Mouse (Mus musculus): Measurements from ENCODE around the gene Dennd4b. TPM values are rescaled to one million over a fixed set of nuclear protein-coding genes. Genes with fewer than 3 reads are reported as not detected.

Gene Dennd4b
- polyA plus RNA-seq, 1 experiment, result 68.6 TPM

DNA sequence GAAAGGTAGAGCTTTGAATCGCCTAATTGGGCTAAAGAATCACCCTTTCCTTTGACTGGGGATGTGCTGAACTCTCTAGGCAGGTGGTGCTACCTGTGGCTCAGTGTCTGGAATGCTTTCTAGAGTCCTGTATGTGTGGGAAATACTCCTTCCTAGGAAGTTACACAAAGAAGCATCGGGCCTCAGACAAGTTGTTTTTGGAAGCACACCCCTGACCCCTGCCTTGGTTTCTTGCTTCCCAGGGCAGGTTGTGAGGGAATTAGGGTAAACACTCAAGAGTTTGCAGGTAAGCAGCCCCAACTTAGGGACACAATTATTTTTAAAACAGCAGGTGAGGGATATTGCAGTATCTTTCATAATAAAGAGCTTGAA is 9.8 kb upstream of the Dennd4b start:
- Histone ChIP-seq H3K27ac (ENCODE audit: control insufficient read depth, insufficient read depth, low read depth, low read length, poor library complexity) (peak overlapping the region; percentile 79; the same call in 1 of the 2 replicates), H3K4me3 (replicated peaks; ENCODE audit: control insufficient read depth, low read depth, low read length) (peak overlapping the region; percentile 84), H3K4me1 (ENCODE audit: control insufficient read depth, insufficient read depth, low read length) (peaks cover 3% of the 10 kb centered on the region; the same call in 1 of the 2 replicates)
- WGBS, result 1% methylated on average over 2 of the region's 2 CpGs
- TF ChIP-seq CTCF (IDR thresholded peaks at IDR 0.05; ENCODE audit: control insufficient read depth, insufficient read depth, low read length), result no peak
- TF ChIP-seq POLR2A (IDR thresholded peaks at IDR 0.05; ENCODE audit: borderline replicate concordance, control insufficient read depth, low read depth, low read length), result no peak

DNA sequence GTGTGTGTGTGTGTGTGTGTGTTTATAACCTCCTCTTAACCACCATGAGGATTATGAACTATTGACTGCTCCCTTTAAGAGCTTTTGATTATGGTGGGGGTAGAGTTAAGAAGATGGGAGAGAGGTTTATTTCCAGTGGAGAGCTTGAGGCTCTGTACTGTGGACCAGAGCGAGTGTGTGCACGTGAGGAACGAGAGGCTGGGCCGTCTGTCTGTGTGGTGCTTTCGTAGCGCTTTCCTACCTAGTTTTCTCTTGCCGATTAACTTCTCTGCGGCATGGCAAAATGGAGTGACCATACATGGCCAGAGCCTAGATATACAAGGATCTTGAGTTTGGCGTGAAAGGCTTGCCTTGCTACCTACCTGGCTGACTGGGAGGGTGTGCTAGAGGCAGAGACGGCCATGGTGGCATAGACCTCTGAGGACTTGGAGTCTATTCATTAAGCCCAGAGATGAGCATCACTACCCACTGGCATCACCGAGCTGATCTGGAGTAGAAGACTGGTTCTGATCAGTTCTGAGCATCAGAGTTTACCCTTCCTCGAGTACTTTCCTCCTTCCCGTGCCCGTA is 9.1 kb upstream of the Dennd4b start:
- H3K4me1 ChIP-seq (ENCODE audit: control insufficient read depth, insufficient read depth, low read length), result peaks cover 3% of the 10 kb centered on the region; the same call in 1 of the 2 replicates
- no peak overlapping the region for H3K27ac ChIP-seq (ENCODE audit: control insufficient read depth, insufficient read depth, low read depth, low read length, poor library complexity)
- H3K4me3 ChIP-seq (replicated peaks; ENCODE audit: control insufficient read depth, low read depth, low read length), result no peak overlapping the region
- 89% methylated on average over 14 of the region's 14 CpGs for WGBS
- TF ChIP-seq CTCF (IDR thresholded peaks at IDR 0.05; ENCODE audit: control insufficient read depth, insufficient read depth, low read length), result no peak
- no peak for TF ChIP-seq POLR2A (IDR thresholded peaks at IDR 0.05; ENCODE audit: borderline replicate concordance, control insufficient read depth, low read depth, low read length)

DNA sequence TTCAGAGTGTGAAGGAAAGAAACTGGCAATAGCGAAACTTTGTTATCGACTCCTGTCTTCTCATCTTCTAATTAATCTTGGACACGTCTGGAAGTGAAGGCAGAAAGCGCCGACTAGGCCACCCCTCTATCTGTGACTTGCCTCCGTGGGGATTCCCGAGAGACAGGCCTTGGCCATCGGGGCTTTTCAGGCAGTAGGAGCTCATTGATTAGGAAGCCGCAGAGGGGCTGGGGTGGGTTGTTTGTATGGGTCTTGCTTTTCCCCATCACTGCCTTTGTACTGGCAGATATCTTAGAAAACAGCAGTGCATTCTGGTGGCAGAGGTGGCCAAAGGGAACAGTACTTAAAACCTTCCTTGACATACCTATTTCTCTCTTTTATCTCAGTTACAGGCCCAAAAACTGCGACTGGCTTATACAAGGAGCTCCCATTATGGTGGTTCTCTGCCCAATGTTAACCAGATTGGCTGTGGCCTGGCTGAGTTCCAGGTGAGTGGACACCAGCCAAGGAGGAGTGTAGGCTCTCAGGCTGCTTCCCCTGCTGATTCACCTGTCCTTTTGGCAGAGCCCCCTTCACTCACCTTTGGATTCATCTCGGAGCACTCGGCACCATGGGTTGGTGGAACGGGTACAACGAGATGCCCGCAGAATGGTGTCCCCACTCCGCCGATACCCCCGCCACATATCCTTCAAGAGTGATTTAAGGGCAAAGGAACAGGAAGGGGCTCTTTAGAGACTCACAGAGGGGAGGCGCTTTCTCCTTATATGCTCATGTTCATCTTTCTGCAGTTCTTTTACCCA is 8.1 kb upstream of the Dennd4b start:
- H3K4me3 ChIP-seq (replicated peaks; ENCODE audit: control insufficient read depth, low read depth, low read length), result no peak overlapping the region
- H3K27ac ChIP-seq (ENCODE audit: control insufficient read depth, insufficient read depth, low read depth, low read length, poor library complexity), result no peak overlapping the region
- no peak for TF ChIP-seq CTCF (IDR thresholded peaks at IDR 0.05; ENCODE audit: control insufficient read depth, insufficient read depth, low read length)
- no peak for TF ChIP-seq POLR2A (IDR thresholded peaks at IDR 0.05; ENCODE audit: borderline replicate concordance, control insufficient read depth, low read depth, low read length)
- 90% methylated on average over 19 of the region's 19 CpGs for WGBS
- H3K4me1 ChIP-seq (ENCODE audit: control insufficient read depth, insufficient read depth, low read length), result peaks cover 3% of the 10 kb centered on the region; the same call in 1 of the 2 replicates

DNA sequence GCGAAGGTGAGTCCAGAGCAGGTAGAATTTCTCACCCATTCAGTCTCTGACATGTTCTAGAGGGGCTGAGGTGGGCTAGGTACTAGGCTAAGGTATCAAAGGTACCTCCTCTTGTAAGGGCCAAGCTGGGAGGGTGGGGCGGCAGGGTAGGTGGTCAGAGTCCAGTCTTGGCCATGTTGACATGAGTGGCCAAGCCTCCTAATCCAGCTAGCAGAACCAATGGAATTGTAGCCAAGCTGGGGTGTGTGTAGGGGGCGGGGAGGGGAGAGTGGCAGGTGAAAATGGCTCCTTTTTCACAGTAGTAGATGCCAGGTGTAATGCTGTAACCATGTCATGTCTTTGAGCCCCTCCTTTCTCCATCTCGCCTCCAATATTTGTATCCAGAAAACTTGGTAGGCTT is 6.5 kb upstream of the Dennd4b start:
- TF ChIP-seq CTCF (IDR thresholded peaks at IDR 0.05; ENCODE audit: control insufficient read depth, insufficient read depth, low read length), result no peak
- TF ChIP-seq POLR2A (IDR thresholded peaks at IDR 0.05; ENCODE audit: borderline replicate concordance, control insufficient read depth, low read depth, low read length), result no peak
- 78% methylated on average over 4 of the region's 4 CpGs for WGBS
- Histone ChIP-seq H3K27ac (ENCODE audit: control insufficient read depth, insufficient read depth, low read depth, low read length, poor library complexity) (no peak overlapping the region), H3K4me3 (replicated peaks; ENCODE audit: control insufficient read depth, low read depth, low read length) (no peak overlapping the region), H3K4me1 (ENCODE audit: control insufficient read depth, insufficient read depth, low read length) (peaks cover 3% of the 10 kb centered on the region; the same call in 1 of the 2 replicates)

DNA sequence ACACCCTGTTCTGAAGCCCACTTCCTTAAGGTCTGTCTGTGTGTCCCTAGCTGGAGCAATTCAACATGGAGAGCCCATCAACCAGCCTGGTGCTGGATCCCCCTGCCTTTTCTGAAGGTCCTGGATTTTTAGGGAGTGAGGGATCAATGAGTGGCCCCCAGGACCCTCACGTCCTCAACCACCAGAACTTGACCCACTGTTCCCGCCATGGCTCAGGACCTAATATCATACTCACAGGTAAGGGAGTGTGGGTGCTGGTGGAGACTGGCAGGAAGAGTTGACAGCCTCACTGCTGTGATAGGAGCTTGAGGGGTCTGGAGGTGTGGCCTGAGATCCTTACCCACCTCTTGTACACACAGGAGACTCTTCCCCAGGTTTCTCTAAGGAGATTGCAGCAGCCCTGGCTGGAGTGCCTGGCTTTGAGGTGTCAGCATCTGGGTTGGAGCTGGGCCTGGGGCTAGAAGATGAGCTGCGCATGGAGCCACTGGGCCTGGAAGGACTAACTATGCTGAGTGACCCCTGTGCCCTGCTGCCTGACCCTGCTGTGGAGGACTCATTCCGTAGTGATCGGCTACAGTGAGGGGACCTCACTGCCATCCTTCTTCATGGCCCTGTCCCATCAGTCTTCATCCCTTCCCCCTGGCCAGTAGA is 1.7 kb upstream of the Dennd4b start:
- WGBS, result 88% methylated on average over 5 of the region's 5 CpGs
- TF ChIP-seq CTCF (IDR thresholded peaks at IDR 0.05; ENCODE audit: control insufficient read depth, insufficient read depth, low read length), result no peak
- TF ChIP-seq POLR2A (IDR thresholded peaks at IDR 0.05; ENCODE audit: borderline replicate concordance, control insufficient read depth, low read depth, low read length), result no peak
- Histone ChIP-seq H3K4me1 (ENCODE audit: control insufficient read depth, insufficient read depth, low read length) (peaks cover 3% of the 10 kb centered on the region; the same call in 1 of the 2 replicates), H3K4me3 (replicated peaks; ENCODE audit: control insufficient read depth, low read depth, low read length) (no peak overlapping the region), H3K27ac (ENCODE audit: control insufficient read depth, insufficient read depth, low read depth, low read length, poor library complexity) (no peak overlapping the region)

DNA sequence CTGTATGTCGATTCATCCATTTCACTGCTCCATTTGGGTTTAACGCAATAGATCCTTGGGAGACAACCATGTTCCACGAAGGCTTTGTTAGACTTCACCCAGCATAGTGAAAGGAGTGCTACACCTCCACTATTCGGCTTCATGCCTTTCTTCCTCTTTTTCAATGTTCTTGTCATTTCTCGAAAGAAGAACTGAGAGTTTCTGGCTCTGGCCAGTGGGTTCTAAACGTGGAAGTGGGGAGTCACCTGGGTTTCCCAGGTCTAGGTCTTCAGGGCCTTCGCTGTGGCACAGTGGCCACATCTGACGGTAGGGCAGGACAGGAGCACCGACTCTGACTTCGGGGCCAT is 325 bp upstream of the Dennd4b start:
- no peak for TF ChIP-seq POLR2A (IDR thresholded peaks at IDR 0.05; ENCODE audit: borderline replicate concordance, control insufficient read depth, low read depth, low read length)
- TF ChIP-seq CTCF (IDR thresholded peaks at IDR 0.05; ENCODE audit: control insufficient read depth, insufficient read depth, low read length), result no peak
- WGBS, result 10% methylated on average over 10 of the region's 10 CpGs
- peak overlapping the region; percentile 99 for H3K27ac ChIP-seq (ENCODE audit: control insufficient read depth, insufficient read depth, low read depth, low read length, poor library complexity)
- peaks cover 3% of the 10 kb centered on the region; the same call in 1 of the 2 replicates for H3K4me1 ChIP-seq (ENCODE audit: control insufficient read depth, insufficient read depth, low read length)
- peak overlapping the region; percentile 69 for H3K4me3 ChIP-seq (replicated peaks; ENCODE audit: control insufficient read depth, low read depth, low read length)

DNA sequence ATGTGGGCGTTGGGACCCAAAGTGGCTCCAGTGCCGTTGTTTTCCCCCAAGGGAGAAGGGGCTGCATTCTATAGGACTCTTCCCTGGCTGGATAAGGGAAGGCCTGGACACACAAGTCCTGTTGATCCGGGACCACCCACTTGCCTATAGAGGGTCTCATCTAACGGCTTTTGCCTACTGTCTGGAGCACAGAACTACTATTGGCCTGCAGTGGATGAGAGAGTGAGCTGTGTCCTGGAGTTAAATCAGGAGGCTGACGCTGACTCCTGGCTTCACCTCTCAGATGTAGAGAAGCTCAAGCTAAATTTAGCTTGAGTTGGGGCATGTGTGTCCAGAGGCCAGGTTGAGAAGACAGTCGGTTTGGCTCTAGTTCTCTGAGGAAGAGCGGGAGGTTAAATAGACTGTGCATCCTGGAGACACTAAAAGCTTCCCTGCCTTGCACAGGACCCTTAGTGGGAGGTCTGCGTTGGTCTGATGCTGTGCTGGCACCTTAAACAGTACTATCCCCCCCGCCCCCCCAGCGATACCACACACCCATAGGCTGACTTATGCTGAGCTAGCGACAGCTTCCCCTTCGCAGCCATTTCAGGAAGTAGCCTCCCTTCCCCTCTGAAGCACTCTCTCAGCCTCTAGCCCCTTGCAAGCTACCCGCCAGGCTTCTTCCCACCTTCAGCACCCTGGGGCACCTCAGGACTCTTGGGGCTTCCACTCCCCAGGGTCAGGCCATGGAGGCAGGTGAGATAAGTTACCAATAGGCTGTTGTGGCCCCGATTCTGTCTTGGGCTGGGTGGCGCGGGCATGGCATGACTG is 1.2 kb downstream of the Dennd4b start:
- Histone ChIP-seq H3K4me1 (ENCODE audit: control insufficient read depth, insufficient read depth, low read length) (peaks cover 3% of the 10 kb centered on the region; the same call in 1 of the 2 replicates), H3K27ac (ENCODE audit: control insufficient read depth, insufficient read depth, low read depth, low read length, poor library complexity) (peak overlapping the region; percentile 99), H3K4me3 (replicated peaks; ENCODE audit: control insufficient read depth, low read depth, low read length) (peak overlapping the region; percentile 69)
- TF ChIP-seq POLR2A (IDR thresholded peaks at IDR 0.05; ENCODE audit: borderline replicate concordance, control insufficient read depth, low read depth, low read length) (peak; percentile 57; the same call in 1 of the 2 replicates), CTCF (IDR thresholded peaks at IDR 0.05; ENCODE audit: control insufficient read depth, insufficient read depth, low read length) (no peak)
- WGBS, result 1% methylated on average over 16 of the region's 16 CpGs
